Mouse (Mus musculus): ENCODE data around the gene Cdkal1. TPM values are rescaled to one million over a fixed set of nuclear protein-coding genes. Genes with fewer than 3 reads are reported as not detected.

The Cdkal1 gene
- polyA plus RNA-seq, 1 experiment from 2014 or later: 15.1 TPM

GRCm38 (mm10) chr13:29430919-29431318 is 424.6 kb downstream of the Cdkal1 start:
- in situ Hi-C loops (cut with MboI; ENCODE audit: low pct_unique_long_range_greater_than_20kb): no loop called here
- ChIA-PET POLR2A (no interaction called here), CTCF (interaction anchor here (1.1 to 1.2 kb wide), 2 partner anchors 13 to 19 kb away, joined by 3 read pairs; no protein-coding TSS in a partner anchor)
- DNase-seq (ENCODE audit: low read depth, low spot score): no peak
- H3K27me3 ChIP-seq: no peaks in the 10 kb centered on the region
- no peak for ATAC-seq
- no peak for TF ChIP-seq CTCF (IDR thresholded peaks at IDR 0.05)

GRCm38 (mm10) chr13:29429877-29430276 is 425.6 kb downstream of the Cdkal1 start:
- in situ Hi-C loops (cut with MboI; ENCODE audit: low pct_unique_long_range_greater_than_20kb): no loop called here
- no peaks in the 10 kb centered on the region for H3K27me3 ChIP-seq
- ATAC-seq (no peak), DNase-seq (ENCODE audit: low read depth, low spot score) (no peak)
- TF ChIP-seq CTCF (IDR thresholded peaks at IDR 0.05): no peak
- POLR2A ChIA-PET: no interaction called here
- CTCF ChIA-PET: interaction anchor here (1.2 kb wide), 1 partner anchor 14 kb away, joined by 3 read pairs; no protein-coding TSS in a partner anchor

GRCm38 (mm10) chr13:29429196-29429595 is 426.3 kb downstream of the Cdkal1 start:
- in situ Hi-C loops (cut with MboI; ENCODE audit: low pct_unique_long_range_greater_than_20kb): no loop called here

GRCm38 (mm10) chr13:29416450-29417136 is 438.9 kb downstream of the Cdkal1 start:
- in situ Hi-C loops (cut with MboI; ENCODE audit: low pct_unique_long_range_greater_than_20kb): no loop called here
- POLR2A ChIA-PET: no interaction called here
- DNase-seq (ENCODE audit: low read depth, low spot score) (no peak), ATAC-seq (no peak)
- no peak for TF ChIP-seq CTCF (IDR thresholded peaks at IDR 0.05)
- CTCF ChIA-PET: no interaction called here
- H3K27me3 ChIP-seq: no peaks in the 10 kb centered on the region

More at GRCm38 (mm10) chr13:29429196-29429595, 426.3 kb downstream of the Cdkal1 start:
- no peaks in the 10 kb centered on the region for H3K27me3 ChIP-seq
- ChIA-PET CTCF (no interaction called here), POLR2A (no interaction called here)
- TF ChIP-seq CTCF (IDR thresholded peaks at IDR 0.05): no peak
- ATAC-seq (no peak), DNase-seq (ENCODE audit: low read depth, low spot score) (no peak)

- ATAC-seq (no peak), DNase-seq (ENCODE audit: low read depth, low spot score) (no peak)
- ChIA-PET CTCF (no interaction called here), POLR2A (no interaction called here)
- no peaks in the 10 kb centered on the region for H3K27me3 ChIP-seq
- in situ Hi-C loops (cut with MboI; ENCODE audit: low pct_unique_long_range_greater_than_20kb): no loop called here
- TF ChIP-seq CTCF (IDR thresholded peaks at IDR 0.05): no peak
Observed at GRCm38 (mm10) chr13:29415967-29416366, 439.5 kb downstream of the Cdkal1 start.

GRCm38 (mm10) chr13:29414878-29415277 is 440.6 kb downstream of the Cdkal1 start:
- ATAC-seq (no peak), DNase-seq (ENCODE audit: low read depth, low spot score) (no peak)
- in situ Hi-C loops (cut with MboI; ENCODE audit: low pct_unique_long_range_greater_than_20kb): no loop called here
- ChIA-PET POLR2A (interaction anchor here (0.9 kb wide), 1 partner anchor 161 kb away, joined by 4 read pairs; no protein-coding TSS in a partner anchor), CTCF (no interaction called here)
- TF ChIP-seq CTCF (IDR thresholded peaks at IDR 0.05): no peak
- H3K27me3 ChIP-seq: no peaks in the 10 kb centered on the region

GRCm38 (mm10) chr13:29414470-29414869 is 441.0 kb downstream of the Cdkal1 start:
- ATAC-seq (no peak), DNase-seq (ENCODE audit: low read depth, low spot score) (no peak)
- no peaks in the 10 kb centered on the region for H3K27me3 ChIP-seq
- CTCF ChIA-PET: no interaction called here
- in situ Hi-C loops (cut with MboI; ENCODE audit: low pct_unique_long_range_greater_than_20kb): no loop called here
- POLR2A ChIA-PET: interaction anchor here (0.9 kb wide), 1 partner anchor 161 kb away, joined by 4 read pairs; no protein-coding TSS in a partner anchor
- no peak for TF ChIP-seq CTCF (IDR thresholded peaks at IDR 0.05)

- no peaks in the 10 kb centered on the region for H3K27me3 ChIP-seq
- DNase-seq (ENCODE audit: low read depth, low spot score) (no peak), ATAC-seq (no peak)
- in situ Hi-C loops (cut with MboI; ENCODE audit: low pct_unique_long_range_greater_than_20kb): no loop called here
- no peak for TF ChIP-seq CTCF (IDR thresholded peaks at IDR 0.05)
- ChIA-PET POLR2A (no interaction called here), CTCF (no interaction called here)
Observed at GRCm38 (mm10) chr13:29411176-29411575, 444.3 kb downstream of the Cdkal1 start.

GRCm38 (mm10) chr13:29407619-29408018 is 447.9 kb downstream of the Cdkal1 start:
- no peaks in the 10 kb centered on the region for H3K27me3 ChIP-seq
- TF ChIP-seq CTCF (IDR thresholded peaks at IDR 0.05): no peak
- ATAC-seq: no peak
- CTCF ChIA-PET: no interaction called here
- no peak for DNase-seq (ENCODE audit: low read depth, low spot score)
- POLR2A ChIA-PET: no interaction called here
- in situ Hi-C loops (cut with MboI; ENCODE audit: low pct_unique_long_range_greater_than_20kb): no loop called here

- ChIA-PET POLR2A (interaction anchor here (1.0 kb wide), 1 partner anchor 22 kb away, joined by 4 read pairs; no protein-coding TSS in a partner anchor), CTCF (no interaction called here)
- TF ChIP-seq CTCF (IDR thresholded peaks at IDR 0.05): no peak
- in situ Hi-C loops (cut with MboI; ENCODE audit: low pct_unique_long_range_greater_than_20kb): no loop called here
- DNase-seq (ENCODE audit: low read depth, low spot score) (no peak), ATAC-seq (no peak)
- H3K27me3 ChIP-seq: no peaks in the 10 kb centered on the region
Observed at GRCm38 (mm10) chr13:29405316-29405715, 450.2 kb downstream of the Cdkal1 start.

GRCm38 (mm10) chr13:29403217-29403616 is 452.3 kb downstream of the Cdkal1 start:
- CTCF ChIA-PET: interaction anchor here (1.0 to 1.1 kb wide), 2 partner anchors 35 to 65 kb away, joined by 3 read pairs; no protein-coding TSS in a partner anchor
- DNase-seq (ENCODE audit: low read depth, low spot score): no peak
- in situ Hi-C loops (cut with MboI; ENCODE audit: low pct_unique_long_range_greater_than_20kb): no loop called here
- no peak for TF ChIP-seq CTCF (IDR thresholded peaks at IDR 0.05)
- ATAC-seq: no peak
- POLR2A ChIA-PET: no interaction called here
- H3K27me3 ChIP-seq: no peaks in the 10 kb centered on the region
